Mouse (Mus musculus) embryonic fibroblast, embryonic 13.5 days (primary cell): ENCODE data around the gene Cyb561d2. TPM values are rescaled to one million over a fixed set of nuclear protein-coding genes. Genes with fewer than 3 reads are reported as not detected.
A peak's percentile ranks its signal among the peaks of the same experiment; 100 is the strongest.

Experiments
- H3K27ac ChIP-seq: 2 replicates; pipeline ENCODE4 v1.5.1; 2012; ENCODE audit warnings: low read length, control low read depth, inconsistent platforms; ENCODE audit not compliant: insufficient read depth
- H3K4me1 ChIP-seq: 2 replicates; pipeline ENCODE4 v1.6.1; 2011; ENCODE audit warnings: low read length; ENCODE audit not compliant: control insufficient read depth, insufficient read depth
- H3K4me3 ChIP-seq: 2 replicates; pipeline ENCODE4 v1.5.1; 2011; ENCODE audit warnings: mild to moderate bottlenecking, control low read depth, low read length; ENCODE audit not compliant: insufficient read depth
- CTCF ChIP-seq: IDR thresholded peaks from 2 replicates; pipeline ENCODE4 v1.5.1; 2011; ENCODE audit warnings: mild to moderate bottlenecking, control low read depth, low read length, moderate library complexity, borderline replicate concordance; ENCODE audit not compliant: insufficient read depth
- POLR2A ChIP-seq: IDR thresholded peaks from 2 replicates; pipeline ENCODE4 v1.6.1; 2011; ENCODE audit warnings: low read depth, mild to moderate bottlenecking, control low read depth, low read length, moderate library complexity
- polyA plus RNA-seq: library from polyadenylated mRNA; stranded (reverse); fragments of >200 nt; gene quantifications from 2 replicates; pipeline ENCODE4 v1.2.4, GENCODE M21; 2011; ENCODE audit warnings: low read depth; ENCODE audit not compliant: missing spikeins, insufficient read length

Gene Cyb561d2
- polyA plus RNA-seq, 1 experiment: 18.3 TPM

DNA sequence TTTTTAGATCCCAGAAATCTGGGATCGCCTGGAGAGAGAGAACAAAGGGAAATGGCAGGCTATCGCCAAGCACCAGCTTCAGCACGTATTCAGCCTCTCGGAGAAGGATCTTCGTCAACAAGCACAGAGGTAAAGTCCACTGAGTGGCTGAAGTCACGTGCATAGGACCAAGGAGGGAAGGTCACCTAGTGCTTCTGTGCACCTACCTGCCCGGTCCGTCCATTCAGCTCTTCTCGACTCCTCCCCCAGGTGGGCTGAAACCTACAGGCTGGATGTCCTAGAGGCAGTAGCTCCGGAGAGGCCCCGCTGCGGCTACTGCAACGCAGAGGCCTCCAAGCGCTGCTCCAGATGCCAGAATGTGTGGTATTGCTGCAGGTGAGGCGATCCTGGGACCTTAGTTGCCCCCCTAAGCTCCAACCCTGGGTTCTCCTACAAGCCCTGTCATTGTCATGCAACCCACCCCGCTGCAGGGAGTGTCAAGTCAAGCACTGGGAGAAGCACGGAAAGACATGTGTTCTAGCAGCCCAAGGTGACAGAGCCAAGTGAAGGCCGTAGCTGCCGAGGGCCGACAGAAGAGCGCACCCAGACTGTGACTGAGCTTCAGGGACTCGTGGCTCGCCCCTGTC is 8.6 kb upstream of the Cyb561d2 start:
- Histone ChIP-seq H3K4me1 (peaks cover 5% of the 10 kb centered on the region; the same call in 1 of the 2 replicates), H3K27ac (no peak overlapping the region), H3K4me3 (no peak overlapping the region)
- no peak for TF ChIP-seq CTCF
- TF ChIP-seq POLR2A: no peak

DNA sequence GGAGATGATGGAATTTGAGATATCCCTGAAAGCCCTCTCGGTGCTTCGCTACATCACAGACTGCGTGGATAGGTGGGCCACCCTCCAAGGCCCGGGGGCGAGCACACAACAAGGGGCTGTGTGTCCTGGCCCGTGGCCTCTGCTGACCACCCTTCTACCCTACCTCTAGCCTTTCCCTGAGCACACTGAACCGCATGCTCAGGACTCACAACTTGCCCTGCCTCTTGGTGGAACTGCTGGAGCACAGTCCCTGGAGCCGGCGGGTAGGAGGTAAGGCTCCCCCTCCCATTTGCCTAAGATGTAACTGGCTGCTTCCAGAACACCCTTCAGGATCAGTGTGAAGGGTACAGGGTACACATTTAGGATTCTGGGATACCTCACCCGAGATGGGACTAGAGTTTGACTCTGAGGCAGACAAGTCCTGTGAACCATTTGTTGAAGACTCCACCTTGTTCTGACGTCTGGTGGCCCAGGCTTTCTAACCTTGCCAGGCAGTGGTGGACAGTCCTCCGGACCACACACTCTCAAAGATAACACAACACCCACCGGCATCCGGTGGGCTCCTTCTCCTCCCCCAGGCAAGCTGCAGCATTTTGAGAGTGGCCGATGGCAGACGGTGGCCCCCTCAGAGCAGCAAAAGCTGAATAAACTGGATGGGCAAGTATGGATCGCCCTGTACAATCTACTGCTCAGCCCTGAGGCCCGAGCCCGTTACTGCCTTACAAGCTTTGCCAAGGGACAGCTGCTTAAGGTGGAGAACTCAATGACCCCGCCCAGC is 7.5 kb upstream of the Cyb561d2 start:
- no peak overlapping the region for H3K27ac ChIP-seq
- TF ChIP-seq CTCF: no peak
- no peak for TF ChIP-seq POLR2A
- peaks cover 5% of the 10 kb centered on the region; the same call in 1 of the 2 replicates for H3K4me1 ChIP-seq
- H3K4me3 ChIP-seq: no peak overlapping the region

DNA sequence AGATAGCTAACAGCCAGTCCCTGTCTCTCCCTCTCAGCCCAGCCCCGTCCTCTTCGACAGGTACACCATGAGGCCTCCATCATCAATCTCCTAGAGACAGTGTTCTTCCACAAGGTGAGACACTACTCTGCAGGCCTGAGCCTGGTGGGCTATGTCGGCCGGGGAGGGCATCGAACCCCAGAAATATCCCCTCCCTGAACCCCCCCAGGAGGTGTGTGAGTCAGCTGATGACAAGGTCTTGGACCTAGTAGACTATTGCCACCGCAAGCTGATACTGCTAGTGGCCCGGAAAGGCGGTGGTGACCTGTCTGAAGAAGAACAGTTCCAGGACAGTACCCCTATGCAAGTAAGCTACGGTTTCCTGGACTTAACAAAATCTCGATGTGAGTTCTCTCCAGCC is 6.8 kb upstream of the Cyb561d2 start:
- no peak overlapping the region for H3K27ac ChIP-seq
- peaks cover 5% of the 10 kb centered on the region; the same call in 1 of the 2 replicates for H3K4me1 ChIP-seq

DNA sequence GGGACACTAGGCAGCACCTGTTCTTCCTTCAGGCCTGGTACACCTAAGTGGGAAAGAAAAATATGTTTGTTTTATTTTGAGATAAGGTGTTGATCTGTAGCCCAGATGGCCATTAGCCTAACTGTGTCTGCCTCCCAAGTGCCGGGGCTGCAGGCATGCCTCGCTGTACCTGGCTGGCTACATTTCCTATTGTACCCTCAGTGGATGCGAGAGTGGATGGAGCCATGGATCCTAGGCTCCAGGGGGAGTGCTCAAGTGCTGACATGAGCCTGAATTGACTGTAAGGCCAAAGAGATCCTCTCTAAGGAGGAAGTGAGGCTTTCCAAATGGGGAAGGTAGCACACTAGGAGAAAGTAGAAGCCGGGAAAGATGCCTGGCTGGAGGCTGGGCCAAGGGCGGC is 6.0 kb upstream of the Cyb561d2 start:
- no peak for TF ChIP-seq POLR2A
- TF ChIP-seq CTCF: no peak
- H3K4me1 ChIP-seq: peaks cover 5% of the 10 kb centered on the region; the same call in 1 of the 2 replicates
- H3K27ac ChIP-seq: no peak overlapping the region
- H3K4me3 ChIP-seq: no peak overlapping the region

More for the DNA sequence above, 6.8 kb upstream of the Cyb561d2 start:
- H3K4me3 ChIP-seq: no peak overlapping the region
- TF ChIP-seq CTCF (no peak), POLR2A (no peak)

DNA sequence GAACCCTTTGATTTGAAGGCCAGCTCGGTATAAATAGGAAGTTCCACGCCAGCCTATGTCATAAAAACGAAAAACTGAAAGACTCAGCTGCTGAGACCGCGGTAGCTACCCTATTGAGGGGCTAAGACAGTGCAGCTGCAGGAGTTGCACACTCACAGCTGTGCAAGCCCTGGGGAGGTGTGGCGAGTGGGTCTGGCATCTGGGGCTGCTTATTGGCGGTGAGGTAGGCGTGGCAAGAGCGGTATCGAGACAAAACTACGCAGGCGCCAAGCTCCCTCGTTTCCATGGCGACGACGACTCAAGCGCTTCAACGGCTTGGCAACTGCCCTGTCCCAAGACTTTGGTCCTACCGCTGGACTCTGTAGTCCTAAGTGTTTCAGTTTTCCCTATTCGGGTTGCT is 5.0 kb upstream of the Cyb561d2 start, which contains the start of gene Zmynd10:
Zmynd10 (plus strand) TSS at position 273 of the 400 bp plus-strand sequence.
- TF ChIP-seq POLR2A (no peak), CTCF (no peak)
- no peak within 1 kb of the TSS for H3K27ac ChIP-seq
- H3K4me1 ChIP-seq: no peaks in the 10 kb centered on the region; the same call in 1 of the 2 replicates
- no peak within 1 kb of the TSS for H3K4me3 ChIP-seq

DNA sequence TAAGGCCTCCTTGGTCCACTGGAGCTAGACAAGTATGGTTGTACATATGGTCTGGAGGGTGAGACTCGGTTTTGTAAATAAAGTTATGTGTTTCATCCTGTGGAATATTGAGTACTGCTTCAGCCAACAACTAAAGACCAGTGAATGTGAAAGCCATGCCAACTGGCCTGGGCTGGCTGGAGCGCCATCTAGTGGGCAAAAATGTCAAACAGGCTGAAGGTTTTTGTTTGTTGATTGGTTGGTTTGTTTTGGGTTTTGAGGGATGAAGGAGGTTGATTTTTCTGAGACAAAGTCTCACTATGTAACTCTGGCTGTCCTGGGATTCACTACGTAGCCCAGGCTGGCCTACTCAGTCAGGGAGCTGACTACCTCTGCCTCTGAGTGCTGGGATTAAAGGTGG is 3.6 kb upstream of the Cyb561d2 start:
- TF ChIP-seq CTCF: peak; percentile 75
- no peak for TF ChIP-seq POLR2A
- H3K4me1 ChIP-seq: 0 out of 2 replicates have a peak, but pooled peaks cover 3% of the 10 kb centered on the region

DNA sequence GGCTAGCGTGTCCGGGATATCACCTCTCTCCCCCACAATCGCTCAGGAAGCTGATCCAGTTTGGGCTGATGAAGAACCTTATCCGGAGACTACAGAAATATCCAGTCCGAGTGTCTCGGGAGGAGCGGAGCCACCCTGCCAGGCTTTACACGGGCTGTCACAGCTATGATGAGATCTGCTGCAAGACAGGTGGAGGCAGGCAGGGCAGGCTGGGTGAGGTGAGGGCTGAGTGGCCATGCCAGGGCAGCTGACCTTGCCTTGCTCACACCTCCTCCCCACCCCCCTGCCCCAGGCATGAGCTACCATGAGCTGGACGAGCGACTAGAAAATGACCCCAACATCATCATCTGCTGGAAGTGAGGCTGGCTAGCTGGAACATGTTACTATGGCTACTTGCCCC is 3.2 kb upstream of the Cyb561d2 start:
- Histone ChIP-seq H3K27ac (no peak overlapping the region), H3K4me1 (0 out of 2 replicates have a peak, but pooled peaks cover 3% of the 10 kb centered on the region), H3K4me3 (no peak overlapping the region)
- no peak for TF ChIP-seq CTCF
- TF ChIP-seq POLR2A: no peak

More for the DNA sequence above, 3.6 kb upstream of the Cyb561d2 start:
- Histone ChIP-seq H3K27ac (no peak overlapping the region), H3K4me3 (no peak overlapping the region)

DNA sequence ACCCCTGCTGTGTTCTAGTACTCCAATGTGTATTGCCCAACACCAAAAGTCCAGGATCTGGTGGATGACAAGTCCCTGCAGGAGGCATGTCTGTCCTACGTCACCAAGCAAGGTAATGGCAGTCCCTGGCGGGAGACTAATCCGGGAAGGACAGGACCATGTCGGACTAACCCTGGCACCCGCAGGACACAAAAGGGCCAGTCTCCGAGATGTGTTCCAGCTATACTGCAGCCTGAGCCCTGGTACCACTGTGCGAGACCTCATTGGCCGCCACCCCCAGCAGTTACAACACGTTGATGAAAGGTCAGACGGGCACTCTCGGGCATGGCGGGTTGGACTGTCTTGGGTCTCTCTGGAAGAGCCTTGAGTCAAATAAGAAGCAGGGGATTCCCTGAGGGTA is 2.7 kb upstream of the Cyb561d2 start:
- H3K4me3 ChIP-seq: no peak overlapping the region
- TF ChIP-seq CTCF (no peak), POLR2A (no peak)
- 0 out of 2 replicates have a peak, but pooled peaks cover 3% of the 10 kb centered on the region for H3K4me1 ChIP-seq
- no peak overlapping the region for H3K27ac ChIP-seq

DNA sequence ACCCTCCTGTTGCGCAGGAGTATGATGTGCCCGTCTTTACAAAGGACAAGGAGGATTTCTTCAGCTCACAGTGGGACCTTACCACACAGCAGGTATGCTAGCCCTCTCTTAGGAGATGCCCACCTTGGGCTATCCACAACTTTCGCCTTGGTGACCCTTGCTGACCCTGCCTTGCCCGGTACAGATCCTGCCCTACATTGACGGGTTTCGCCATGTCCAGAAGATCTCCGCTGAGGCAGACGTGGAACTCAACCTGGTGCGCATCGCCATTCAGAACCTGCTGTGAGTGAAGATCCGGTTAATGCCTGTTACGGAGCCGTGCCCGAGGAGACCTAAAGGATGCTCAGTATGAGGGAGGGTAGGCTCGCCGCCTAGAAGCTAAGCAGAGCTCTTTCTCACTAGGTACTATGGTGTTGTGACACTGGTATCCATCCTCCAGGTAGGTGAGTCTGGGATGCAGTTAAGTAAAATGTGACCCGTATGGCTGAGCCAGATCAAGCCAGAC is 2.3 kb upstream of the Cyb561d2 start:
- H3K4me1 ChIP-seq: 0 out of 2 replicates have a peak, but pooled peaks cover 3% of the 10 kb centered on the region
- no peak overlapping the region for H3K27ac ChIP-seq
- TF ChIP-seq CTCF: no peak
- H3K4me3 ChIP-seq: no peak overlapping the region

DNA sequence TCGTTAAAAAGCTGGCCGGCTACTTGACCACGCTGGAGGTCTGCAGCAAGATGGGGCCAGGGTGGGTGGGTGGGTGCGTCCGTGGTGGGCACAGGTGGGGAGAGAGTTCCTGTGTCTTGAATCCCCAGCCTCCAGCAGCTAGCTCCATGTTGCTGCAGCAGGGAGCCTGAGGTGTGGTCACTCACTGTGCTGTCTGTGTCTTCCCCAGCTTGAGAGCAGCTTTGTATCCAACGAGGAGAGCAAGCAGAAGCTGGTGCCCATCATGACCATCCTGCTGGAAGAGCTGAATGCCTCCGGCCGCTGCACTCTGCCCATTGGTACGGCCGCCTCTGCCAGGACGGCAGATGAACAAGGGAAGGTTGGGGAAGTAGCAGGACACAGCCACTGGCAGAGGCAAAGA is 1.3 kb upstream of the Cyb561d2 start:
- H3K4me3 ChIP-seq: no peak overlapping the region
- H3K4me1 ChIP-seq: 0 out of 2 replicates have a peak, but pooled peaks cover 3% of the 10 kb centered on the region
- TF ChIP-seq POLR2A: no peak
- TF ChIP-seq CTCF: no peak
- no peak overlapping the region for H3K27ac ChIP-seq
